Mouse (Mus musculus) CD8-positive naive resting alpha-beta T cell, adult 2 months (primary cell): Measurements from ENCODE around the gene Mlxipl.
"Not testable (repeated sequence)": the region's sequence is repeated elsewhere in the genome, so short reads cannot be mapped to it uniquely, and the experiment has no call there.

Source experiments
- DNase-seq, 2 experiments: peaks; one replicate each; pipeline ENCODE4 v3.0.0; 2022; ENCODE audit warnings: low read depth in 2 of 2, low spot score in 2 of 2

The Mlxipl gene

GRCm38 (mm10) chr5:135089653-135090052, at the start of gene Mlxipl:
Gene Mlxipl (plus strand): TSS chr5:135089890.
- no peak for DNase-seq

DNA sequence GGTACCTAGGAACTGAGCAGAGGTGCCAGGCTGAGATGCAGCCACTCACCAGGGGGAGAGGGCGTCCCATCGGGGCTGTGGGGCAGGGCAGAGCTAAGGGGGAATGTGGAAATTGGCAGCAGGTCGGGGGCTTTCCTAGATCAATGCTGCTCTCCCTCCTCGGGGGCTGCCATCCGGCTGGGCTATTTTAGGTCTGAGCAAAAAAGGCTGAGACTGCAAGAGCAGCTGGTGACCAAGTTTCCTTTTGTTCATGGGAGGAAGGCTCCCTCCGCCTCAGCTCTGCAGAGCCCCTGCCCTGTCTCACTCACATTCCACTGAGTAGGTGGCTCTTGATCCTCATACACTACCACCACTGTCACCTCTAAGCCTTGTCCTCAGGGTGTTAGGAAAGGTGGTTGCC, 49.6 kb upstream of the Mlxipl start:
- DNase-seq = no peak

DNA sequence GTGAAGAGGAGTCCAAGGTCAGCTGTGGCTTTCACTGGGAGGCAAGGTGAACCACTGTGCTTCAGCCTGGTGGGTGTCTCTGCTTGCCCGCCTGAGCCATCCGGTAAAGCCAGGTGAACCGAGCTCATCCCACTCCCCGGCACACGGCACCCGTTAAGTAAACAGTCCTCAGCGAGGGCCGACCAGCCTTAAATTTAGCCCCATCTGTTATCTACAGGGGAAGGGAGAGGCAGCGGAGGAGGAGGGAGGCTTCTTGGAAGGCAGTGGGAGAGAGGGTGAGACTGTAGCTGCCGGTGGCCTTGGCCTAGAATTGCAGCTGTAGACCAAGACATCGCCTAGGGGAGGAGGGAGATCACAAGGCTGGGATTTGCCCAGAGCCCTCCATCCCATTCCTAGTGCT, 48.9 kb upstream of the Mlxipl start:
- DNase-seq = no peak

GRCm38 (mm10) chr5:135042105-135042788, 47.4 kb upstream of the Mlxipl start:
- DNase-seq = no peak

- no peak for DNase-seq
Measured at GRCm38 (mm10) chr5:135044575-135044974, 45.1 kb upstream of the Mlxipl start.

DNA sequence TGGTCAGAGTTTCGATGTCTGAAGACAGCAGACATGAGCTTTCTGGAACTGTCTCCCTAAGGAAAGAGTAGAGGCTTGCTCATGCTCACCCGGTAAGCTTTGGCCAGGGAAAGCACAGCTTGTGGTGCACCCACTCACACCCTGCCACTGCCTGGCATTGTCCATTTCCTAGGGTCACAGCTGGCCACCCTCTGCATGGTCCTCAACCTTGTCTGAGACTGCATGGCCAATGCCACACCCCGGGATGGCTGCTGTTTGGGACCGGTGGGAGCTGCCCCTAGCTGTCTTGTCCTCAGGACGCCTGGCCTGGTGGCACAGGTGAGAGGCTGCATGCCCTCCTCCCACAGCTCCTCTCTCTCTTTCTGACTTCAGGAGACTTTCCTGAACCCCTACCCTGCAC, 41.2 kb upstream of the Mlxipl start:
- DNase-seq = no peak

- DNase-seq = not testable (repeated sequence)
Measured at GRCm38 (mm10) chr5:135049268-135049667, 40.4 kb upstream of the Mlxipl start.

DNA sequence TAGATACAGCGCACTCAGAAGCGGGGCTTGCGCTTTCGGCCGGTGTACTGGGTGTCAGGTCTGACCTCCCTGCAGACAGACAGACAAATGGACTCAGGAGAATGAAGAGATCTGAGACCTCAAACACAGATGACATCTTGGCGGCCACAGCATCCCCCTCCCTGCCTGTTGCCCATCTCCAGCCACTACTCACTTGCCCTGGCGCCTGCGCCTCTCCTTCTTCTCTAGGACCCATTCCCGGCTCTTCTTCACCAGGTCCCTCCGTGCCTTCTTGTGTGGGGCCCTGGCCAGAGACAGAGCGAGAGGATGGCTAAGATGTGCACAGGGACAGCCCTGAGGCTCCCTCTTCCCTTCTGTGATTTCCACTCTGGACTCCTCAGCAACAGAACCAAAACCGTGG, 36.3 kb upstream of the Mlxipl start:
- DNase-seq = no peak

GRCm38 (mm10) chr5:135063629-135064381, 25.9 kb upstream of the Mlxipl start, which contains the start of gene Dnajc30:
Gene Dnajc30 (plus strand): TSS chr5:135064202.
- peak; percentile 94 to 95 for DNase-seq

DNA sequence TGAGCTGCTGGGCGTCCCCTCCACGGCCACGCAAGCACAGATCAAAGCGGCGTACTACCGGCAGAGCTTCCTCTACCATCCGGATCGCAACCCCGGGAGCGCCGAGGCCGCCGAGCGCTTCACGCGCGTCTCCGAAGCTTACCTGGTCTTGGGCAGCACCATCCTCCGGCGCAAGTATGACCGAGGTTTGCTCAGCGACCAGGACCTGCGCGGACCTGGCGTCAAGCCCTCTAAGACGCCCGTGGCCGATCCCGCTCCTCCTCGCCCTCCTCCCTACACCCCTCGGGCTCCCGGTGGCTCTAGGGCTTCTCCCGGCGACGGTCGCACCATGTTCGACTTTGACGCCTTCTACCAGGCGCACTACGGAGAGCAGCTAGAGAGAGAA, 25.3 kb upstream of the Mlxipl start:
- no peak for DNase-seq

- not testable (repeated sequence) for DNase-seq
Measured at GRCm38 (mm10) chr5:135064909-135065446, 24.7 kb upstream of the Mlxipl start, which contains the start of gene Bud23. Gene Bud23 (minus strand): TSS chr5:135064959.

DNA sequence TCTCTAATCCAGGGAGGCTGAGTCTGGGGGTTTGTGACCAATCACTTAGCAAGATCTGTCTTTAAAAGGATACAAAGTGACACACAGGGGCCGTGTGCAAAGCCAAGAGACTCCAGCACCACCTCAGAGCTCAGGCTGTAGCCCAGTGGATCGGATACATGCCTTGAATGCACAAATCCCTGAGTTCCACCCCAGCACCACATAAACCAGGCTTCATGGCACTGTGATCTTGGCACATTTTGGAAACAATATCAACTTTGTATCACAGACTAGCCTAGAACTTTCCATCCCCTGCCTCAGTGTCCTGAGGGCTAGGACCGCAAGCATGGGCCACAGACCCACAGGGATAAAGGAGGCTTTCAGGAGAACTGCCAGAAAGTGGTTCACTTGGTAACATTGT, 23.7 kb upstream of the Mlxipl start:
- no peak for DNase-seq

- DNase-seq = no peak
Measured at GRCm38 (mm10) chr5:135070448-135070847, 19.2 kb upstream of the Mlxipl start.

- no peak for DNase-seq
Measured at GRCm38 (mm10) chr5:135072061-135072460, 17.6 kb upstream of the Mlxipl start.

DNA sequence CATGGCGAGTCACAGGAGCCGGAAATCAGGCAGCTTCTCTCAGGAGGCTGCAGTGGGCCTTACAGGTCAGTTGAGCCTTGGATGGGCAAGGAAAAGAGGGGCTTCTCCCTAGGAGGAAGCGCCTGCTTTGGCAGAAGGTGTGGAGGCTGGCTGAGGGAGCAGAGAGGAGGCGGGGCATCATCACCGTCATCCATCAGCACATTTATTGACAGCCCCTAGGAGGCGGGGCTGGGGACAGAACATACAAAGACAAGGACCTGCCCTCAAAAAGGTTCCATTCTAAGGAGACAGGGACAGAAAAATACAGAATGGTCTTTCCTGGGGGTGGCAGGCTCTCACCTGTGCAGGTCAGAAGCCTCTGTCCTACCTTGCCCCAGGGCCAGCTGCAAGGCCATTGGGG, 17.0 kb upstream of the Mlxipl start:
- no peak for DNase-seq

GRCm38 (mm10) chr5:135073349-135074150, 16.1 kb upstream of the Mlxipl start:
- DNase-seq = no peak

DNA sequence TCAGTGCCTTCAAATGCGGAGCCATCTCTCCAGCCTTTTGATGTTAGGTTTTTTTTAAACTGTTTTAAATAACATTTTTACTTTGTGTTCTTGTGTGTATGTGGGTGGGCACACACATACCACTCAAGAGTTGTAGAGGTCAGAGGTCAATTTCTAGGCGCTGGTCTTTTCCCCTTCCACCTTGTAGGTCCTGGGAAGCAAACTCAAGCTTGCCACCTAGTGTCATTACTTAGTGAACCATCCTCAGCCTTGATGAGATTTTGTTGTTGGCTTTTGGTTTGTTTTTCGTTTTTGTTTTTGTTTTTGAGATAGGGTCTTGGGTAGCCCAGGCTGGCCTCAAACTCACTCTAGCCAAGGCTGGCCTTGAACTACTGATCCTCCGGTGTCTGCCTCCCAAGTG, 14.0 kb upstream of the Mlxipl start:
- DNase-seq = no peak

DNA sequence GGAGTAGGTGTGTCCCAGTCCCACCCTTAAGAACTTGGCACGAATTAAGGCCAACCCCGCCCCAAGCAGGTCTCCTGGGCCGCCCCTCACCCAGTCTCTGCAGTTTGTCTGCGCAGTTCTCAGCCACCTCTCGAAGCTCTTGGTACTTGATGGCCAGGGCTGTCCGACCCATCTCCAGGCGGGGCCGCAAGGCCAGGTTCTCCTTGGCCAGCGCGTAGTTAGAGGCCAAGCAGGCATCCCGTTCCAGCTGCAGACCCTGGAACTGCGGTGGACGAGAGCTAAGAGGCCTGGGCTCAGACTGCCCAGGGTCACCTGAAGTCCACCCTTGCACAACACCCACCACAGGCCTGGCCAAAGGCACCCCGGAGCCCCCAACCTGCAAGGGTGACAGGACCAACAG, 13.3 kb upstream of the Mlxipl start:
- DNase-seq = no peak

DNA sequence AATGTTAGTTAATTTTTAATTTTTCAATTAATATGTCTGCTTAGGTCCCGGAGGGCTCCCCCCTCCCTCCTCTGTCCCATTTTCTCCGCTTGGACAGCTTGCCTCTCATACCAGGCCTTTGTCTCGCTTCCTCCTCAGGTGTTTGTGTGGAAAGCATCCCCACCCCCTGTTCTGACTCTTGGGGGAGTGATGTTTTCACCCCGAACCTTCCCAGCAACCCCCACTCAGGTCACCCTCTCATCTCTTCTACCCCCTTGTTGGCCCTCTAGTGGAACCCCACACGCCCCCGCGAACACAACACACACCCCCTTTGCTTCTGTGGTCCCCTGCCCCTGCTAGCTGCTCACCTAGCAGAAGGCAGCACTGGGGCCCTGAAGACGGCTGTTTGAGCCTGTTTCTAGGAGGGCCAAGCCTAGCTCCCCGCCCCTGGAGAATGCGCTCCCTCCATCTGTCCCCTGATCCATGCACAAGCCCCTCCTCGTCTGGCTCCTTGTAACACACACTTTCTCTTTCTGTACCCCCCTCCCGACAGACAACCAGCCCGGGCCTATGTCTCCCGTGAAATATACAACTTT, 12.7 kb upstream of the Mlxipl start:
- no peak for DNase-seq

GRCm38 (mm10) chr5:135077564-135078481, 11.9 kb upstream of the Mlxipl start, which contains the start of gene Vps37d:
Gene Vps37d (minus strand): TSS chr5:135078266.
- peak; percentile 80 to 82 for DNase-seq
